Mouse (Mus musculus) liver, adult 10 weeks (tissue): ENCODE results near the gene Vmn1r219. TPM values are rescaled to one million over a fixed set of nuclear protein-coding genes. Genes with fewer than 3 reads are reported as not detected.

Source experiments
- polyA plus RNA-seq: library from polyadenylated mRNA; stranded (reverse); fragments of 350-450 nt; fragmentation: Illumina TruSeq; extraction: RNeasy Lipid Tissue Mini Kit (QIAGEN cat#74804); gene quantifications from one replicate; pipeline ENCODE4 v1.2.3, GENCODE M21; 2014; ENCODE audit warnings: low read depth, low replicate concordance

Vmn1r219 gene
- polyA plus RNA-seq, result not detected

GRCm38 (mm10) chr13:23159012-23159411 is at the start of gene Vmn1r219:
Vmn1r219 (plus strand) TSS chr13:23159312.

GRCm38 (mm10) chr13:23118126-23118525 is 41.0 kb upstream of the Vmn1r219 start, which contains the start of gene Vmn1r217:
Vmn1r217 (minus strand) TSS chr13:23118226.

GRCm38 (mm10) chr13:23133099-23133498 is 26.0 kb upstream of the Vmn1r219 start, which contains the start of gene Vmn1r218:
Vmn1r218 (plus strand) TSS chr13:23133155.

GRCm38 (mm10) chr13:23187875-23188274 is 28.8 kb downstream of the Vmn1r219 start, which contains the start of gene Vmn1r220:
Vmn1r220 (minus strand) TSS chr13:23187975.

GRCm38 (mm10) chr13:23213827-23214226 is 54.7 kb downstream of the Vmn1r219 start, which contains the start of gene Vmn1r221:
Vmn1r221 (plus strand) TSS chr13:23214127.

Other genes with a start within 250 kb of the Vmn1r219 start
- gene Vmn1r213, start 151.7 kb upstream of the Vmn1r219 start, polyA plus RNA-seq, result not detected
- not detected for gene Vmn1r214, start 128.9 kb upstream of the Vmn1r219 start, polyA plus RNA-seq
- not detected for gene Vmn1r215, start 91.3 kb upstream of the Vmn1r219 start, polyA plus RNA-seq
- not detected for gene Vmn1r217, start 41.1 kb upstream of the Vmn1r219 start, polyA plus RNA-seq
- not detected for gene Vmn1r218, start 26.2 kb upstream of the Vmn1r219 start, polyA plus RNA-seq
- not detected for gene Vmn1r220, start 28.7 kb downstream of the Vmn1r219 start, polyA plus RNA-seq
- gene Vmn1r221, start 54.8 kb downstream of the Vmn1r219 start, polyA plus RNA-seq, result not detected
- not detected for gene Vmn1r222, start 76.6 kb downstream of the Vmn1r219 start, polyA plus RNA-seq
- not detected for gene Vmn1r223, start 87.8 kb downstream of the Vmn1r219 start, polyA plus RNA-seq
- 23.5 TPM for gene Zfp322a, start 209.9 kb downstream of the Vmn1r219 start, polyA plus RNA-seq